Mouse (Mus musculus): ENCODE results near the gene Srarp.

Gene Srarp

DNA sequence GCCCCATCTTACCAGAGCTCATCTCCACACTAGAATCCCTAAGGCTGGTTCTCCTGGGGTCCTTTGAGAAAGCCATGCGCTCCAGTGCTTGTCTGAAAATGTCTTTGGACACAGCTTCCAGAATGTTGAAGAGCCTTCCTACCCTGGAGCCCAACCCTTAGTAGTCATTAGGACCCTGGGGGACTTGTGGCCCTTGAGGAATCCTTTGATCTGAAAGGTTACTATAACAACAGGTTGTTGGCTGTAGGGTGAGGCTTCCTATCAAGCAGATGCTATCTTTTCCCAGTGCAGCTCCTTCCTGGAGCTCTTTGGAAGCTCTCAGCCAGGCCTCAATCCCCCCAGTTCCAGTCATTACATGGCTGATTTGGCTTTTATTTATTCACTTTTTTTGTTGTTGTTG lies at the start of gene Srarp:
TSS of gene Srarp (minus strand) at position 132 of the 400 bp plus-strand sequence.
- DNase-seq (ENCODE audit: low read depth) = no peak

GRCm38 (mm10) chr4:141484071-141484470 lies 48.2 kb upstream of the Srarp start:
- DNase-seq (ENCODE audit: low read depth) = no peak

GRCm38 (mm10) chr4:141479411-141479810 lies 43.5 kb upstream of the Srarp start:
- DNase-seq (ENCODE audit: low read depth) = no peak

DNA sequence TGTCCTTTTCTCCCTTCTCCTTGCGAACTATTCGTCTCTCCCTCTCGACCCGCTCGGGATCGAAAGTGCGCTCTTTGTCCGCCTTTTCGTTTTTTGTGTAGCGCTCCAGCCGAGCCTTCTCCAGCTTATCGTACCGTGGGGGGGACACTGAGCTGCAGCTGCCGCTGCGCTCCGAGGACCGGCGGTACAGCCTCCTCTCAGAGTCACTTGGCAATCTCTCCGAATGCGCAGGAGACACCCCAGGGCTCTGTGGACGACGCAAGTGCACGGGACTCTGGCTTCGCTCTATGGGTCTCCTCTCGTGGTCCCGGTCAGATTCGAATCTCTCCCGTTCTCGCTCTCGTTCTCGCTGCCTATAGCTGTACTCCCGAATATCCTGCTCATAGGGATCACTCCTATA lies 42.9 kb upstream of the Srarp start:
- DNase-seq (ENCODE audit: low read depth) = no peak

DNA sequence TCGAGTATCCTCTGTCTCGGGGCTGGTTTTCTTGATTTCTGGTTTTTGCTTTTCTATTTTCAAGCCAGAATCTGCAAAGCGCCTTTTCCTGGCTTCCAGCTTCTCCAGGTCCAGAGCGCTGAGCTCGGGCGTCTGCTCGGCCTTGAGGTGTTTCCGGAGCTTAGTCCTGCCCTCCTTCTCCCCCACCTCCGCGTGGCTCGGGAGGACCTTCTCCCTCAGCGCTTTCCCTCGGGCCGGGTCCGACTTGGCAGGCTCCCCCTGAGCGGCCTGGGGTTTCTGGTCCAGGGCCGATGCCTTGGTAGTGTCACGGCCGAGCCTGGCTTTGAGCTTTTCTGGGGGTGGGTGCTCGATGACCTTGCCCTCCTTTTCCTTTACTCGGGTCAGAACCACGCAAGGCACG lies 42.3 kb upstream of the Srarp start:
- no peak for DNase-seq (ENCODE audit: low read depth)

GRCm38 (mm10) chr4:141477681-141478102 lies 41.8 kb upstream of the Srarp start:
- no peak for DNase-seq (ENCODE audit: low read depth)

DNA sequence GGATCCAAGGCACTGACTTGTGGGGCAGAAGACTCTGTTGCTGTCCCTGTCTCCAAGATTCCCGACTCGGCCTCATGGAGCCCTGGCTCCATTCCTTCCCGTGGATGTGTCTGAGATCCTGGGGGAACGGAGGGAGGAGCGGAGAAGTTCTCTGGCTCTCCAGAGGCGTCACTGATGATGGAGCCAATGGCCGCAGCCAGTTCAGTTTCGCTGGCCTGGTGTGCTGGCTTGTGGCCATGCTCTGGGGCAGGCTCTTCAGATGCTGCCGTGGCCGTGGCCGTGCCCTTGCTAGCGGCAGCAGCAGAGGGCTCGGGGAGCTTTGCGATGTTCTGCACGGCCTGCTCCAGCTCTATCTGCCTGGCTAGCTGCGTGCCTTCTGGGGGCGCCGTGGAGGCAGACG lies 38.5 kb upstream of the Srarp start:
- no peak for DNase-seq (ENCODE audit: low read depth)

- DNase-seq (ENCODE audit: low read depth) = no peak
Measured at GRCm38 (mm10) chr4:141472641-141473321, 36.9 kb upstream of the Srarp start.

- no peak for DNase-seq (ENCODE audit: low read depth)
Measured at GRCm38 (mm10) chr4:141471491-141471890, 35.6 kb upstream of the Srarp start.

DNA sequence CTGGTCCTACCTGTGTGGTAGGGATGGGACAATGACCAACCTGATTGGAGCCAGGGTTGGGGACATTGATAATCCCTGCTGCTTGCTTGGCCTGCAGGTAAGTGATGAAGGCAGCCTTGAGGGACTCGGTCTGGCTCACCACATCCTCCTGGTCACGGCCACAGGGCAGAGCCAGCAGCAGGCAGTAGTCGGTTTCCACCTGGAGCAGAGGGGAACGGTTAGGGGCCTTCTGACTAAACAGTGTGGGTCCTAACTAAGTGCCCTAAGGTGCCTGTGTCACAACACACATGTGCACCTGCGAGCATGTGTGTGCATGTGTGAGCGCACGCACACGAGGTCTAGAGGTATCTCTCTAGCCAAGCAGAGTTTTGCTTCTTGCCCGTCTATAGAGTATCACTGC lies 33.4 kb upstream of the Srarp start:
- DNase-seq (ENCODE audit: low read depth) = no peak

DNA sequence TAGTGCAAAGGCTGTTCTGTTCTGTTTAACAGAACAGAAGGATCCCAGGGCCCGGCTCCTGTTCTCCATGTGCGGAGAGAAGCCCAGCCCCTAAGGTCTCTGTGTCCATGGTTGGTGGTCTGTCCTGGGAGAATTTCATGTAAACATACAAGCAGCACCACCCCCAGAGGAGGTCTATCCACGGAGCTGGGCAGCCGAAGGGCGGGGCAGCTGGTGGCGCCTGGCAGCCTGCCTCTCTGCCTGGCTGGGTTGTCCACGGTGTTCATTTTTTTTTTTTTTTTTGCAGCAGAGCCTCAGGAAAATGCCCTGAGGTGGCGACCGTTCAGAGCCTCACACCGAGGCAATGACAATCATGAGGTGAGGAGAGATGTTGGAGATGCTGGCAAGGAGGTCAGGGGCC lies 32.7 kb upstream of the Srarp start:
- peak; percentile 9 for DNase-seq (ENCODE audit: low read depth)

DNA sequence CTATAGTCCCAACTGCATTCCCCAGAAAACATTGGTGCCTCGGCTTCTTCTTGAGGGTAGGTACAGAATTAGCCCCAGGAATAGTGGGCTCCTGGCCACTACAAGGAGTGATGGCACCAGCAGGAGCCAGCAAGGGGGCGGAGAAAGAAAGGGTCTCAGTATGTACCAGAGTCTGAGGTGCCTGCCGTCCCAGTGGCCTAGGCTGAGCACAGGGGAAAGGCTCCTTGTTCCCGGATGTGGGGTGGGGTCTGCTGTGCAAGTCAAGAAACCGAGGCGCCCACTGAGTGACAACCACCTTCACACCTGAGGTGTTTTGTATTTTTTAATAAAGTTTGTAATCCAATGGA lies 31.6 kb upstream of the Srarp start:
- DNase-seq (ENCODE audit: low read depth) = no peak

DNA sequence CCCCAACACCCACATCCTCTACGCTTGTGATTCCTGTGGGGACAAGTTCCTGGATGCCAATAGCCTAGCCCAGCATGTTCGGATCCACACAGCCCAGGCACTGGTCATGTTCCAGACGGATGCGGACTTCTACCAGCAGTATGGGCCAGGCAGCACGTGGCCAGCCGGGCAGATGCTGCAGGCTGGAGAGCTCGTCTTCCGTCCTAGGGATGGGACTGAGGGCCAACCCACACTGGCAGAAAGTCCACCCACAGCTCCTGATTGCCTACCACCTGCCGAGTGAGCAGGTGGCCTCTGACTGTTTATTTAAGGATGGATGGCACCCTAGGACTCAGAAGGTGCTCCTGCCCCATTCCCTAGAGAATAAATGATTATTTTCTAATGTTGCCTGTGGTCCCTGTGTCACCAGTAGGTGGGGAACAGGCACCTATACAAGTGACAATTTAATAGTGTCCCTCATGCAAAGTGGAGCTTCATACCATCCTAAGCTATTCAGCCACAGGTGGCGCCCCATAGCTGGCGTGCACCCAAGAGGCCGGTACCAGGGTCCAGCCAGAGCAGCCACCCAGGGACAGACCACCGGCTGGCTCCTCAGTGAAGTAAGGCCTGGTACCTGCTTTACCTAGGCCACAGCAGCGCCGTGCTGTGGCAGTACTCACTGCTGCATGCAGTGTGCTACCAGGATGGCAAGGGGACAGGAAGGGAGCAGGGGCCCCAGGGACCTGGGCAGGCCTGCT lies 31.1 kb upstream of the Srarp start:
- no peak for DNase-seq (ENCODE audit: low read depth)

GRCm38 (mm10) chr4:141466289-141466795 lies 30.4 kb upstream of the Srarp start:
- no peak for DNase-seq (ENCODE audit: low read depth)

- no peak for DNase-seq (ENCODE audit: low read depth)
Measured at GRCm38 (mm10) chr4:141465512-141466288, 29.8 kb upstream of the Srarp start.

GRCm38 (mm10) chr4:141464722-141465121 lies 28.8 kb upstream of the Srarp start:
- no peak for DNase-seq (ENCODE audit: low read depth)

DNA sequence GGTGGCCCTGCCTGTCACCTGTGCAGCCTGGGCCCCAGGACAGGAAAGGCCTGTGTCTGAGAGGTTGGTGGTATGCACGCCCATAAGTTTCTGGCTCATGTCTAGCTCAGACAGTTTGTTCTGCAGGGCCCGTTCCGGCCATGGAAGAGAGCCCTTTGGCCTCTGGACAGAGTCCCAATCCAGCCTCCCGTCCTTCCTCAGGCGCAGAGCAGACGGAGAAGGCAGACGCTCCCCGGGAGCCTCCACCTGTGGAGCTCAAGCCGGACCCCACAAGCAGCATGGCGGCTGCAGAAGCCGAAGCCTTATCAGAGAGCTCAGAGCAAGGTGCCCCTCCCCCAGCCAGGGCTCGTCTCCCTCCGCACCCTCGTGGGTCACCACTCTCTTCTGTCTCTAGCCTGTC lies 27.6 kb upstream of the Srarp start:
- DNase-seq (ENCODE audit: low read depth) = no peak

DNA sequence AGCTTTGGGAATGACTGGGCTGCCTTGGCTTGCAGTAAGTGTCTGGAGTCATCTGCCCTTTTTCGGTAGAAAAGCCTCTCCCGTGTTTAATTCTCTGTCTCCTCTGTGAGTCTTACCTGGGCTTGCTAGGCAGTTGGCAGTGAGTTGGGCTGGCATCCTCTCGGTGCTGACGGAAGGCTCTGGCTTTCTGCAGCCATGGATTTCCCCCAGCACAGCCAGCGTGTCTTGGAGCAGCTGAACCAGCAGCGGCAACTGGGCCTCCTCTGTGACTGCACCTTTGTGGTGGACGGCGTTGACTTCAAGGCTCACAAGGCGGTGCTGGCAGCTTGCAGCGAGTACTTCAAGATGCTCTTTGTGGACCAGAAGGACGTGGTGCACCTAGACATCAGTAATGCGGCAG lies 25.7 kb upstream of the Srarp start:
- DNase-seq (ENCODE audit: low read depth) = no peak

- DNase-seq (ENCODE audit: low read depth) = no peak
Measured at GRCm38 (mm10) chr4:141461088-141461487, 25.2 kb upstream of the Srarp start.

DNA sequence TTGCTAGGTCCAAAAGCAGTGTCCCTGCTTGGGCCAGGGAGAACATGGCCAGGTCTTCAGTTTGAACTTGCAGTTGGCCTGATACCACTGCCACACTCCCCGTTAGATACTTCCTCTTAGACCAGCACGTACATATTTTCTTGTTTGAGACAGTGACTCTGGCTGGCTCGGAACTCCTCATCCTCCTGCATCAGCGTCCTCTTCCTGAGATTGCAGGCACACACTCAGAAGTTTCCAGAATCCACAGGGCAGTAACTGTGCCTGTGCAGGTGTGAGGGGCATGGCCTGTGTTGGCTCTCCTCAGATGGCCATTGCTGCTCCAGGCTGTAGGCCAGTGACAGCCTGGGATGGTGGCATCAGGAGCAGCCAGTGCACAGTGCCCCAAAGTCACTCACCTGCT lies 24.6 kb upstream of the Srarp start:
- no peak for DNase-seq (ENCODE audit: low read depth)

DNA sequence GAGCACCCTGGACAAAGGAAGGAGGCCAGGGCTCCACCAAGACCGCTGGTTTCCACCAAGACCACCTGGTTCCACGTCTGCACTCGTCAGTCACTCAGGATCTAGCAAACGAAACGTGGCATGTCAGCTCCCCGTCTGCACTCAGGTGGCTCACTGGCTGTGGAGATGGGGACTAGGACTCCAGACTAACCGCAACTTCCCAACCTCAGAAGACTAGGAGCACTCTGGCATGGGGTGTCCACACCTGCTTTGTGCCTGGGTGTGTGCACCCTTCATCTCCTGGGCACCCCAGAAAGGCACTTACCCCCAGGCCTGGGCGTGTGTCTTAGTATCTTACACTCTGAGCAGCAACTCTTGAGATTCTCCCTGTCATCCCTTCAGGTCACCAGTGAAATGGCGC lies 23.9 kb upstream of the Srarp start:
- no peak for DNase-seq (ENCODE audit: low read depth)

DNA sequence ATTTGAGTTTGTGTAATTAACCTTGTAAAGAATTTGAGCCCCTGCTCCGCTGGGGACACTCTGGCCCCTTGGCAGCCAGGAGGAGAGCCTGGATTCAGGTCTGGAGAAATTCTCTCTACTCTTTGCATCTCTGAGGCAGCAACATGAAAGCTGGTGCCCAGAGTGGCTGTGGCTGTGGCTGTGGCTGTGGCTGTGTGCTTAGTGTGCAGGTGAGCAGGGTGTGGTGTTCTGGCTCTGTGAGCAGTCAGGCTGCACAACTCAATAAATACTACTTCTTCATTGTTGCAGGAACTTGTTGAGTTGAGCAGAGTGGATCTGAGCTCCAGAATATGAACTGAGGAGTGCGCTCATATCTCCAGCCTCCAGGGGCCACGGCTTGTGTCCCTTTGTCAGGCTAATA lies 23.0 kb upstream of the Srarp start:
- DNase-seq (ENCODE audit: low read depth) = no peak

GRCm38 (mm10) chr4:141458236-141458635 lies 22.3 kb upstream of the Srarp start:
- DNase-seq (ENCODE audit: low read depth) = peak; percentile 52

Data from NIH3T3 (cell line).